Mouse (Mus musculus): ENCODE results near the gene Gpr146. TPM values are rescaled to one million over a fixed set of nuclear protein-coding genes. Genes with fewer than 3 reads are reported as not detected.
A peak's percentile ranks its signal among the peaks of the same experiment; 100 is the strongest.

Gpr146 gene
- polyA plus RNA-seq, 1 experiment from 2014 or later = 1.8 TPM

DNA sequence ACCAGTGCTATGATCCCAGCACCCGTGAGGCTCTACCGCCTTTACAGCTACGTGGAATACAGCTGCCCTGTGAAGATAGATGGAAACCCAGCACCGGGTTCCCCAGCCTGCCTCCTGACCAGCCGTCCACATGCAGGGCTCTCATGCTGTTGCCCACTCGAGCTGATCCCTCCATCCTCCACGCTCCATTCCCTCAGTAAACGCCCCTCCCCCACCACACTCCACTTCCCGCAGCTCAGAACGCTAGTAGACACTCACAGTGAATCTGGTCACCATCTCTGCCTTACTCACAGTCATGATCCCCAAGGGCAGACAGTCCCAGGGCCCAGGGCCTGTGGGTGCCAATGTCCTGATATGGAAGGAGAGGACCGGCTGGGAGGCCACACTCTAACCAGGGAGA is 38.6 kb upstream of the Gpr146 start:
- H3K9me3 ChIP-seq (ENCODE audit: control insufficient read depth, low read length) = no peaks in the 10 kb centered on the region
- H3K4me3 ChIP-seq (replicated peaks; ENCODE audit: low read length) = no peak overlapping the region
- H3K4me1 ChIP-seq (replicated peaks; ENCODE audit: control insufficient read depth, insufficient read depth, low read length) = peaks cover 7% of the 10 kb centered on the region
- no peak overlapping the region for H3K4me2 ChIP-seq (ENCODE audit: low read length)
- no peak overlapping the region for H3K27ac ChIP-seq (ENCODE audit: low read length)
- no peak overlapping the region for H3K9ac ChIP-seq (replicated peaks; ENCODE audit: low read depth, low read length)
- no peaks in the 10 kb centered on the region for H3K27me3 ChIP-seq (replicated peaks; ENCODE audit: control insufficient read depth, insufficient read depth, low read length)
- peaks cover 23% of the 10 kb centered on the region for H3K36me3 ChIP-seq (ENCODE audit: control insufficient read depth, insufficient read depth)
- no peak for ATAC-seq
- 89% methylated on average over 11 of the region's 11 CpGs for WGBS

DNA sequence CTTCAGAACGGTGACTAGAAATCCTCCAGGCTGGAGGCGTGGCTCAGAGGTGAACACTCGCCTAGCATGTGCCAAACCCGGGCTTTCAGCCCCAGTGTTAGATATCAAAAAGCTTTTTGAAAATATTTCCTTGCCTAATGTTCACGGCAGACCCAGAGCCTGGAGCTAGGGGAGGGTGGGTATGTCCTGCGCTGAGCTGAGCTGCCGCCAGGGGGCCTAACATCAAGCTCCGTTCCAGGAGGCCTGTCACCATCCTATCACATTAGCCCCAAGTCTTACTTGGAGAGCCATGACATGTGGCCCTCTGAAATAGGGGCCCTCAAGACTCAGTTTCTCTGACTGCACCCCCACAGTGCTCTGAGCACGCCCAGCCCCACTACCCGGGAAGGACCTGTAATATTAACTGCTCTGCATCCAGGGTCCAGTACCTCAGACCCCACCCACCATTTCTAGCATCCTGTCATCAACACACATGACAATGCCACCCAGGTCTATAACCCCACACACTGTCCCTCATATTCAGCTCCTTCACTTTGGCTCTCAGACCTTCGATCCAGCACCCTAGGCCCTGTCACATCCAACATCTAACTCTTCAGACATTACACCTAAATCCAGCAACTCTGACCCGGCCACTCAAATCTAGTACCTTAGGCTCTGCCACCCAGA is 33.3 kb upstream of the Gpr146 start:
- peak; percentile 81 for ATAC-seq
- WGBS = 3% methylated on average over 12 of the region's 12 CpGs
- H3K4me2 ChIP-seq (ENCODE audit: low read length) = peak overlapping the region; percentile 94
- peak overlapping the region; percentile 96 for H3K4me3 ChIP-seq (replicated peaks; ENCODE audit: low read length)
- peaks cover 13% of the 10 kb centered on the region for H3K4me1 ChIP-seq (replicated peaks; ENCODE audit: control insufficient read depth, insufficient read depth, low read length)
- peak overlapping the region; percentile 72 for H3K27ac ChIP-seq (ENCODE audit: low read length)
- no peaks in the 10 kb centered on the region for H3K9me3 ChIP-seq (ENCODE audit: control insufficient read depth, low read length)
- H3K9ac ChIP-seq (replicated peaks; ENCODE audit: low read depth, low read length) = peak overlapping the region; percentile 92
- H3K36me3 ChIP-seq (ENCODE audit: control insufficient read depth, insufficient read depth) = peaks cover 9% of the 10 kb centered on the region
- no peaks in the 10 kb centered on the region for H3K27me3 ChIP-seq (replicated peaks; ENCODE audit: control insufficient read depth, insufficient read depth, low read length)

DNA sequence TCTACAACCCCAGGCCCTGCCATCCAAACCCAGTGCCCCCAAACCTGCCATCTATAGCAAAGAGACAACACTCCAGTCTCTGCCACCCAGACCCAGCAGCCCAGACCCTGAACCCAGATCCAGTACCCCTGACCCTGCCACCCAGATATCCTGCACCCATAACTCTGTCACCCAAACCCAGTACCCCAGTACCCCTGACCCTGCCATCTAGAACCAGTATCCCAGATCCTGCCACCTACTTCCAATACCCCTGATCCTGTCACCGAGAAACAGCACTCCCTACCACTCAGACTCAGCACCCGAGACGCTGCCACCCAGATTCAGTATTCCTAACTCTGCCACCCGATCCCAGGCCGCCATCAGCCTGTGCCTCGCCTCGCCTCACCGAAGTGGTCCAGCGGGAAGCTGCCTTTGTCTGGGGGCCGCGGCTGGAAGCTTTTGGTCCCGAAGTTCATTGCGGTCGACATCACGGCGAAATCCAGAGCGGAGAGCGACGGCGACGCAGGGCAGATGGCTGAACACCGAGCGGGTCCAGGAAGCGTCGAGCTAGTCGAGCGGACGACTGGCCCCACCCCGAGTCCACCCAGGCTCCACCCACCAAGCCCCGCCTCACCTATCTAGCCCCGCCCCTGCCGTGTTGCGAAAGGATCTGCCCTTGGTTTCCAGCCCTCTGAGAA is 32.7 kb upstream of the Gpr146 start:
- no peaks in the 10 kb centered on the region for H3K27me3 ChIP-seq (replicated peaks; ENCODE audit: control insufficient read depth, insufficient read depth, low read length)
- H3K36me3 ChIP-seq (ENCODE audit: control insufficient read depth, insufficient read depth) = peaks cover 5% of the 10 kb centered on the region
- peak overlapping the region; percentile 94 for H3K4me2 ChIP-seq (ENCODE audit: low read length)
- H3K4me3 ChIP-seq (replicated peaks; ENCODE audit: low read length) = peak overlapping the region; percentile 96
- WGBS = under 1% methylated on average over 33 of the region's 33 CpGs
- ATAC-seq = peak; percentile 92
- peak overlapping the region; percentile 72 for H3K27ac ChIP-seq (ENCODE audit: low read length)
- peaks cover 13% of the 10 kb centered on the region for H3K4me1 ChIP-seq (replicated peaks; ENCODE audit: control insufficient read depth, insufficient read depth, low read length)
- H3K9ac ChIP-seq (replicated peaks; ENCODE audit: low read depth, low read length) = peak overlapping the region; percentile 92
- no peaks in the 10 kb centered on the region for H3K9me3 ChIP-seq (ENCODE audit: control insufficient read depth, low read length)

DNA sequence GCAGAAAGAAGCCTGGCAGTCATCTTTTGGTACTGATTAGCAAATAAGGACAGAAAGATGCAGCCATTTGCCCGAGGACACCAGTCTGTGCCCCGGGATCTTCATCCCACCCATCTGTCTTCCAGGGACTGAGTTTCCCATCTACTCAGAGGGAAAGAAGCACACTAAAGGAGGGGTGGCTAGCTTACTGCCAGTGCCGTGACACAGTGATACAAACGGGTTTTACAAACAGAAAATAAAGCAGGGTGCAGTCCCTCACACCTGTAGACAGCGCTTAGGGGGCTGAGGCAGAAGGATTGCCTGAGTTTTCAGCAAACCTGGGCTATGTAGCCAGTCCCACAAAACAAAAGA is 32.2 kb upstream of the Gpr146 start:
- Histone ChIP-seq H3K27me3 (replicated peaks; ENCODE audit: control insufficient read depth, insufficient read depth, low read length) (no peaks in the 10 kb centered on the region), H3K36me3 (ENCODE audit: control insufficient read depth, insufficient read depth) (peaks cover 5% of the 10 kb centered on the region), H3K4me2 (ENCODE audit: low read length) (peak overlapping the region; percentile 94), H3K27ac (ENCODE audit: low read length) (no peak overlapping the region), H3K4me3 (replicated peaks; ENCODE audit: low read length) (peak overlapping the region; percentile 96), H3K9ac (replicated peaks; ENCODE audit: low read depth, low read length) (peak overlapping the region; percentile 45), H3K9me3 (ENCODE audit: control insufficient read depth, low read length) (no peaks in the 10 kb centered on the region), H3K4me1 (replicated peaks; ENCODE audit: control insufficient read depth, insufficient read depth, low read length) (peaks cover 13% of the 10 kb centered on the region)
- 9% methylated on average over 5 of the region's 5 CpGs for WGBS
- ATAC-seq = peak; percentile 44; the same call in 1 of the 2 replicates

GRCm38 (mm10) chr5:139347225-139347624 is 30.3 kb upstream of the Gpr146 start:
- ATAC-seq = no peak
- no peak overlapping the region for H3K4me3 ChIP-seq (replicated peaks; ENCODE audit: low read length)
- H3K27me3 ChIP-seq (replicated peaks; ENCODE audit: control insufficient read depth, insufficient read depth, low read length) = no peaks in the 10 kb centered on the region
- no peak overlapping the region for H3K4me2 ChIP-seq (ENCODE audit: low read length)
- H3K36me3 ChIP-seq (ENCODE audit: control insufficient read depth, insufficient read depth) = peaks cover 1% of the 10 kb centered on the region; the same call in 1 of the 2 replicates
- H3K27ac ChIP-seq (ENCODE audit: low read length) = no peak overlapping the region
- H3K4me1 ChIP-seq (replicated peaks; ENCODE audit: control insufficient read depth, insufficient read depth, low read length) = peaks cover 13% of the 10 kb centered on the region
- WGBS = 67% methylated on average over 1 of the region's 1 CpGs
- no peak overlapping the region for H3K9ac ChIP-seq (replicated peaks; ENCODE audit: low read depth, low read length)
- H3K9me3 ChIP-seq (ENCODE audit: control insufficient read depth, low read length) = no peaks in the 10 kb centered on the region

DNA sequence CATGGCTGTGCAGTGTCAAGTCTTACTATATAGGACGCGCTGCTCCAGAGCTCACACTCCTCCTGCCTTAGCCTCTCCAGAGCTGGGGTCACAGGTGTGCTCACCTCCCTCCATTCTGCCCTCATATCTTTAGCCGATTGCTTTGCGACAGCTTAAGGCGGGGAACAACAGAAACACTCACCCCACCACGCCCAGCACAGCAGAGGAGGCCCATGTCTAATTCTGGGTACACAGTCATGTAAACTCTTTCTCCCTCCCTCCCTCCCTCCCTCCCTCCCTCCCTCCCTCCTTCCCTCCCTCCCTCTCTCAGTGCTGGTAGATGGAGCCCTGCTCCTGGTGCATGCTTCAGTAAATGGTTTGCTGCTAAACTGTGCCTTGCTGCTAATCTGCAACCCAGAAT is 27.8 kb upstream of the Gpr146 start:
- WGBS = 81% methylated on average over 6 of the region's 6 CpGs
- no peak overlapping the region for H3K4me2 ChIP-seq (ENCODE audit: low read length)
- H3K9ac ChIP-seq (replicated peaks; ENCODE audit: low read depth, low read length) = no peak overlapping the region
- H3K36me3 ChIP-seq (ENCODE audit: control insufficient read depth, insufficient read depth) = no peaks in the 10 kb centered on the region
- H3K4me1 ChIP-seq (replicated peaks; ENCODE audit: control insufficient read depth, insufficient read depth, low read length) = 0 out of 2 replicates have a peak, but pooled peaks cover 2% of the 10 kb centered on the region
- no peak for ATAC-seq
- H3K4me3 ChIP-seq (replicated peaks; ENCODE audit: low read length) = no peak overlapping the region
- no peaks in the 10 kb centered on the region for H3K27me3 ChIP-seq (replicated peaks; ENCODE audit: control insufficient read depth, insufficient read depth, low read length)
- H3K27ac ChIP-seq (ENCODE audit: low read length) = no peak overlapping the region
- H3K9me3 ChIP-seq (ENCODE audit: control insufficient read depth, low read length) = no peaks in the 10 kb centered on the region

DNA sequence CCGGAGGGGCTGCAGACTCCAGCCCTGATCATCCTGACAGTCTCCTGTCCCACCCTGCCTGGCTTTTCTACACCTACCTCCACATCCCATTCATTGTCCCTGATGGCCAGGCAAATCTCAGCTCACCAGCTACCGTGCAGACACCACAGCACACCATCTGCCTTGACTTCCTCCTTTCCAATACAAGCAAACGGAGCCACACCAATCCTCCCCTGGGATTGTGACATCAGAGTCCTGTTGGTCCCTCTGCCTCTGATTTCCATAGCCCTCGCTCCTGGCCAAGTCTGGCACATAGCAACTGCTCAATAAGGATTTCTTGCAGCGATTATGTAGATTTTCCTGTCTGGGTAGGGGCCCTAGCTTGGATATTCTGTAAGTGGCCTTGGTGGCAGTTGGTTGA is 26.4 kb upstream of the Gpr146 start, which contains the start of gene Cox19:
TSS of gene Cox19 (minus strand) at position 285 of the 400 bp plus-strand sequence.
- H3K27me3 ChIP-seq (replicated peaks; ENCODE audit: control insufficient read depth, insufficient read depth, low read length) = no peaks in the 10 kb centered on the region
- 65% methylated on average over 5 of the region's 5 CpGs for WGBS
- no peak within 1 kb of the TSS for H3K9ac ChIP-seq (replicated peaks; ENCODE audit: low read depth, low read length)

GRCm38 (mm10) chr5:139351628-139352027 is 25.9 kb upstream of the Gpr146 start:
- no peak for ATAC-seq
- Histone ChIP-seq H3K9ac (replicated peaks; ENCODE audit: low read depth, low read length) (no peak overlapping the region), H3K36me3 (ENCODE audit: control insufficient read depth, insufficient read depth) (no peaks in the 10 kb centered on the region), H3K4me3 (replicated peaks; ENCODE audit: low read length) (no peak overlapping the region), H3K4me2 (ENCODE audit: low read length) (no peak overlapping the region), H3K27ac (ENCODE audit: low read length) (no peak overlapping the region), H3K27me3 (replicated peaks; ENCODE audit: control insufficient read depth, insufficient read depth, low read length) (no peaks in the 10 kb centered on the region), H3K9me3 (ENCODE audit: control insufficient read depth, low read length) (no peaks in the 10 kb centered on the region), H3K4me1 (replicated peaks; ENCODE audit: control insufficient read depth, insufficient read depth, low read length) (no peaks in the 10 kb centered on the region)
- WGBS = 21% methylated on average over 8 of the region's 8 CpGs

More for the DNA sequence above, 26.4 kb upstream of the Gpr146 start, which contains the start of gene Cox19:
- no peak for ATAC-seq
- H3K27ac ChIP-seq (ENCODE audit: low read length) = no peak within 1 kb of the TSS
- H3K4me2 ChIP-seq (ENCODE audit: low read length) = no peak within 1 kb of the TSS
- H3K4me3 ChIP-seq (replicated peaks; ENCODE audit: low read length) = no peak within 1 kb of the TSS
- H3K36me3 ChIP-seq (ENCODE audit: control insufficient read depth, insufficient read depth) = no peaks in the 10 kb centered on the region
- no peaks in the 10 kb centered on the region for H3K4me1 ChIP-seq (replicated peaks; ENCODE audit: control insufficient read depth, insufficient read depth, low read length)
- no peaks in the 10 kb centered on the region for H3K9me3 ChIP-seq (ENCODE audit: control insufficient read depth, low read length)

GRCm38 (mm10) chr5:139352317-139352716 is 25.2 kb upstream of the Gpr146 start, which contains the start of gene Cyp2w1:
Gene Cyp2w1, plus strand, starts transcription at chr5:139352617.
- WGBS = 60% methylated on average over 6 of the region's 6 CpGs

More at GRCm38 (mm10) chr5:139352317-139352716, 25.2 kb upstream of the Gpr146 start, which contains the start of gene Cyp2w1:
- Histone ChIP-seq H3K27ac (ENCODE audit: low read length) (no peak within 1 kb of the TSS), H3K36me3 (ENCODE audit: control insufficient read depth, insufficient read depth) (no peaks in the 10 kb centered on the region), H3K4me1 (replicated peaks; ENCODE audit: control insufficient read depth, insufficient read depth, low read length) (no peaks in the 10 kb centered on the region), H3K9ac (replicated peaks; ENCODE audit: low read depth, low read length) (no peak within 1 kb of the TSS), H3K9me3 (ENCODE audit: control insufficient read depth, low read length) (no peaks in the 10 kb centered on the region), H3K27me3 (replicated peaks; ENCODE audit: control insufficient read depth, insufficient read depth, low read length) (no peaks in the 10 kb centered on the region), H3K4me2 (ENCODE audit: low read length) (no peak within 1 kb of the TSS), H3K4me3 (replicated peaks; ENCODE audit: low read length) (no peak within 1 kb of the TSS)
- no peak for ATAC-seq

Measured in forebrain, embryonic 16.5 days (tissue).